Mouse (Mus musculus) heart, embryonic 16.5 days (tissue): ENCODE data around the gene Cib2. TPM values are rescaled to one million over a fixed set of nuclear protein-coding genes. Genes with fewer than 3 reads are reported as not detected.

Experiments
- ATAC-seq: fragments of 200-750 bp; cut with Nextera tagmentation; replicated peaks from 2 replicates; pipeline ENCODE4 v1.8.0; 2017; ENCODE audit warnings: moderate number of reproducible peaks; ENCODE audit not compliant: insufficient read depth, low FRiP score; ENCODE audit errors: extremely low read depth
- H3K27ac ChIP-seq: fragments of 300-500 bp; sonication (generic); 2 replicates; pipeline ENCODE4 v1.5.1; 2014; ENCODE audit warnings: mild to moderate bottlenecking, low read length, control low read depth, moderate library complexity
- H3K27me3 ChIP-seq: fragments of 300-500 bp; sonication (generic); 2 replicates; pipeline ENCODE4 v1.6.1; 2014; ENCODE audit warnings: low read length, mixed read lengths; ENCODE audit not compliant: control insufficient read depth, insufficient read depth
- H3K36me3 ChIP-seq: fragments of 300-500 bp; sonication (generic); 2 replicates; pipeline ENCODE4 v1.6.1; 2014; ENCODE audit not compliant: control insufficient read depth, insufficient read depth
- H3K4me1 ChIP-seq: fragments of 300-500 bp; sonication (generic); 2 replicates; pipeline ENCODE4 v1.6.1; 2014; ENCODE audit warnings: low read length, mixed read lengths; ENCODE audit not compliant: control insufficient read depth, insufficient read depth
- H3K4me2 ChIP-seq: fragments of 300-500 bp; sonication (generic); 2 replicates; pipeline ENCODE4 v1.6.1; 2014; ENCODE audit warnings: low read depth, mild to moderate bottlenecking, control low read depth, low read length
- H3K4me3 ChIP-seq: fragments of 300-500 bp; sonication (generic); 2 replicates; pipeline ENCODE4 v1.5.1; 2014; ENCODE audit warnings: mild to moderate bottlenecking, control low read depth, low read length
- H3K9ac ChIP-seq: fragments of 300-500 bp; sonication (generic); 2 replicates; pipeline ENCODE4 v1.6.1; 2014; ENCODE audit warnings: low read length, control low read depth
- H3K9me3 ChIP-seq: fragments of 300-500 bp; sonication (generic); replicated peaks from 2 replicates; pipeline ENCODE4 v1.6.1; 2016; ENCODE audit warnings: low read length; ENCODE audit not compliant: control insufficient read depth
- WGBS: fragments of 180-500 bp; shearing (Covaris S2); extraction: QIAGEN DNeasy Blood & Tissue Kit; methylation state at CpG from one replicate; pipeline ENCODE4 v1.1.7; 2014; 5-methylcytosine and 5-hydroxymethylcytosine counted together
- polyA plus RNA-seq: library from polyadenylated mRNA; unstranded; fragments of >200 nt; fragmentation: Nextera tagmentation; extraction: Ambion mirVana; gene quantifications from 2 replicates; pipeline ENCODE4 v1.2.1, GENCODE M21; 2015

Gene Cib2
- polyA plus RNA-seq, 1 experiment from 2014 or later = 5.1 TPM

GRCm38 (mm10) chr9:54538244-54538643 lies 21.8 kb downstream of the Cib2 start:
- Histone ChIP-seq H3K4me2 (no peak overlapping the region), H3K9ac (no peak overlapping the region), H3K4me3 (no peak overlapping the region), H3K27me3 (no peaks in the 10 kb centered on the region), H3K4me1 (no peaks in the 10 kb centered on the region), H3K36me3 (no peaks in the 10 kb centered on the region), H3K27ac (no peak overlapping the region), H3K9me3 (no peaks in the 10 kb centered on the region)
- WGBS = 89% methylated on average over 3 of the region's 3 CpGs
- no peak for ATAC-seq

- no peak overlapping the region for H3K27ac ChIP-seq
- H3K4me2 ChIP-seq = no peak overlapping the region
- no peaks in the 10 kb centered on the region for H3K9me3 ChIP-seq
- ATAC-seq = no peak
- 84% methylated on average over 3 of the region's 3 CpGs for WGBS
- no peak overlapping the region for H3K9ac ChIP-seq
- H3K4me3 ChIP-seq = no peak overlapping the region
- no peaks in the 10 kb centered on the region for H3K4me1 ChIP-seq
- H3K27me3 ChIP-seq = no peaks in the 10 kb centered on the region
- no peaks in the 10 kb centered on the region for H3K36me3 ChIP-seq
Measured at GRCm38 (mm10) chr9:54537480-54537879, 22.5 kb downstream of the Cib2 start.

GRCm38 (mm10) chr9:54537030-54537429 lies 23.0 kb downstream of the Cib2 start:
- Histone ChIP-seq H3K9ac (no peak overlapping the region), H3K27me3 (no peaks in the 10 kb centered on the region), H3K36me3 (no peaks in the 10 kb centered on the region), H3K9me3 (no peaks in the 10 kb centered on the region), H3K4me2 (no peak overlapping the region), H3K4me3 (no peak overlapping the region), H3K27ac (no peak overlapping the region), H3K4me1 (no peaks in the 10 kb centered on the region)
- 60% methylated on average over 4 of the region's 4 CpGs for WGBS
- ATAC-seq = no peak

GRCm38 (mm10) chr9:54536236-54536635 lies 23.8 kb downstream of the Cib2 start:
- 73% methylated on average over 7 of the region's 7 CpGs for WGBS
- Histone ChIP-seq H3K4me1 (no peaks in the 10 kb centered on the region), H3K36me3 (no peaks in the 10 kb centered on the region), H3K9ac (no peak overlapping the region), H3K4me3 (no peak overlapping the region), H3K4me2 (no peak overlapping the region), H3K27ac (no peak overlapping the region), H3K9me3 (no peaks in the 10 kb centered on the region), H3K27me3 (no peaks in the 10 kb centered on the region)
- no peak for ATAC-seq

GRCm38 (mm10) chr9:54533975-54534374 lies 26.0 kb downstream of the Cib2 start:
- Histone ChIP-seq H3K9me3 (no peaks in the 10 kb centered on the region), H3K27ac (no peak overlapping the region), H3K4me1 (no peaks in the 10 kb centered on the region), H3K4me3 (no peak overlapping the region), H3K27me3 (no peaks in the 10 kb centered on the region), H3K9ac (no peak overlapping the region), H3K36me3 (no peaks in the 10 kb centered on the region), H3K4me2 (no peak overlapping the region)
- WGBS = 37% methylated on average over 5 of the region's 5 CpGs
- no peak for ATAC-seq

- Histone ChIP-seq H3K27ac (no peak overlapping the region), H3K9me3 (no peaks in the 10 kb centered on the region), H3K36me3 (no peaks in the 10 kb centered on the region), H3K4me1 (no peaks in the 10 kb centered on the region), H3K27me3 (no peaks in the 10 kb centered on the region), H3K4me2 (no peak overlapping the region), H3K4me3 (no peak overlapping the region), H3K9ac (no peak overlapping the region)
- no peak for ATAC-seq
- 87% methylated on average over 2 of the region's 2 CpGs for WGBS
Measured at GRCm38 (mm10) chr9:54532926-54533325, 27.1 kb downstream of the Cib2 start.

GRCm38 (mm10) chr9:54531421-54531820 lies 28.6 kb downstream of the Cib2 start:
- no peak overlapping the region for H3K27ac ChIP-seq
- H3K4me3 ChIP-seq = no peak overlapping the region
- no peaks in the 10 kb centered on the region for H3K36me3 ChIP-seq
- H3K27me3 ChIP-seq = no peaks in the 10 kb centered on the region
- no peak for ATAC-seq
- H3K9ac ChIP-seq = no peak overlapping the region
- H3K4me1 ChIP-seq = no peaks in the 10 kb centered on the region
- no peaks in the 10 kb centered on the region for H3K9me3 ChIP-seq
- H3K4me2 ChIP-seq = no peak overlapping the region

GRCm38 (mm10) chr9:54530836-54531235 lies 29.2 kb downstream of the Cib2 start:
- ATAC-seq = no peak
- no peak overlapping the region for H3K4me3 ChIP-seq
- H3K4me2 ChIP-seq = no peak overlapping the region
- no peak overlapping the region for H3K9ac ChIP-seq
- H3K27me3 ChIP-seq = no peaks in the 10 kb centered on the region
- WGBS = 83% methylated on average over 6 of the region's 6 CpGs
- H3K27ac ChIP-seq = no peak overlapping the region
- H3K36me3 ChIP-seq = no peaks in the 10 kb centered on the region
- no peaks in the 10 kb centered on the region for H3K4me1 ChIP-seq
- no peaks in the 10 kb centered on the region for H3K9me3 ChIP-seq

GRCm38 (mm10) chr9:54529950-54530349 lies 30.1 kb downstream of the Cib2 start:
- Histone ChIP-seq H3K36me3 (no peaks in the 10 kb centered on the region), H3K4me3 (no peak overlapping the region), H3K4me1 (no peaks in the 10 kb centered on the region), H3K27ac (no peak overlapping the region), H3K4me2 (no peak overlapping the region), H3K27me3 (no peaks in the 10 kb centered on the region), H3K9me3 (no peaks in the 10 kb centered on the region), H3K9ac (no peak overlapping the region)
- ATAC-seq = no peak
- WGBS = 75% methylated on average over 2 of the region's 2 CpGs

- no peaks in the 10 kb centered on the region for H3K36me3 ChIP-seq
- no peaks in the 10 kb centered on the region for H3K4me1 ChIP-seq
- H3K27ac ChIP-seq = no peak overlapping the region
- ATAC-seq = no peak
- H3K9ac ChIP-seq = no peak overlapping the region
- H3K4me3 ChIP-seq = no peak overlapping the region
- H3K9me3 ChIP-seq = no peaks in the 10 kb centered on the region
- WGBS = 64% methylated on average over 7 of the region's 7 CpGs
- H3K4me2 ChIP-seq = no peak overlapping the region
- H3K27me3 ChIP-seq = no peaks in the 10 kb centered on the region
Measured at GRCm38 (mm10) chr9:54527694-54528093, 32.3 kb downstream of the Cib2 start.
